Mouse (Mus musculus) adrenal gland, adult (tissue): ENCODE results near the gene Add2.

ENCODE experiments used
- DNase-seq, 2 experiments: peaks; one replicate each; pipeline ENCODE4 v3.0.0; 2022 to 2023; ENCODE audit warnings: low spot score in 1 of 2; ENCODE audit not compliant: inconsistent age in 2 of 2

Add2 gene

DNA sequence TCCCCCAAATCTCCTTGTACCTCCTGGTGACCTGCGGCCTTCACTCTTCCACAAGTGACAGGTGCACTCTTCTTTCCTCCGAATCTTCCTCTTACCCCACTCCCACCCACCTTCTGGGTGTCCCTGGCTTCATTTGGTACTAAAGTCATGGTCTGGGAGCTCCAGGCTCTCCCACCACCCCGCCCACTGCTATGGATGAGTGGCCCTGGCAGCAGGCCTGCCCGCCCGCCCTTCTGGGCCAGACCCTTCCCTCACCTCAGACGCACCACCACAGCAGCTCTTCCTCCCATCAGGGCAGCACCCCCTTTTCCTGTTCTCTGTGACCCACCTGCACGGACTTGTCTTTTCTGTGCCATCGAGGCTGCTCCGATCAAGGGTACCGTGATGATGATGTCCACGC is 19.0 kb downstream of the Add2 start:
- no peak for DNase-seq

DNA sequence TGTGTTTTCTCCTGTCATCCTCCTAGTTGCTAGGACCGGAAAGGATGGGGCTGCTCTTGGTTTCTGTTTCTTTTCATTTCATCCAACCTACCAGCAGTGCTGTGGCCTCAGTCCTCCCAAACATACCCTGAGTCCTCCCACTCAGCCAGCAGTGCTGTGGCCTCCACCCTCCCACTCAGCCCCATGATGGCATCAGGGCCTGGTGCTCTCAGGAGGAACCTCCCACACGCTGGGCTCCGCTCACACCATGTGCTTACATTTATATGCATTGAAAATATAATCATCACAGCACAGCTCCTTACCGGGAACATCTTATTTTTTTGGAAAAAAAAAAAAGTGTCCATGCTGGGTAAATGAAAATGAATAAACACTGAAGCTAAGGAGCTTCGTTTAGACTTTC is 20.0 kb downstream of the Add2 start:
- no peak for DNase-seq

DNA sequence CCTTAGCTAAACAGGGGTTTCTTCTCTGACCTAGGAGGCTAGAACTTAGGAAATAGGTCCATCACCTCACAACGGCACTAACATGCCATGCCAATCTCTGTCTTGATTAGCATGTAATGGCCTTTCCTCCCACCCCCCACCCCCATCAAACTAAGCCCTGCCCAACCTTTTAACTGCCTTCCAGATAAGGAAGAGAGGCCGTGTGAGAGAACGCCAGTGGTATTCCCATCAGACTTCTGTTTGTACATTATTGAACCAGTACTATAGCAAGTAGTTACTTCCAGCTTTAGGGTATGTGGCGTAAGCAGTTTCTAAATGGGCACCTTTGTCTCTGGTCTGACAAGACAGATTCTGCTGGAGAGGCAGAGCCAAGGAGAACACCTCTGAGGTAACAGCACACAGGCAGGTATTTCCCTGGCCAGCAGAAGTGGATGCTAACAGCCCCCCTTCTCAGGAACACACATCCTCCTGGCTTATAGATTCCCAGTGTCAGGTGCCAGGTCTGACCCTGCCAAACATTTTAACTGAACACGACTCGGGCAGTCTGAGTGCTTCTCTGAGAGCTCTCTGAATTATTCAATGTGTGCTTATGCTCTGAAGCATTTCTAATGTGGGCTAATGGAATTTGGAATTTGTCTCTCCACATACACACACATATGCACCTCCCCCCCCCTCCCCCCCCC is 22.2 kb downstream of the Add2 start:
- no peak for DNase-seq

DNA sequence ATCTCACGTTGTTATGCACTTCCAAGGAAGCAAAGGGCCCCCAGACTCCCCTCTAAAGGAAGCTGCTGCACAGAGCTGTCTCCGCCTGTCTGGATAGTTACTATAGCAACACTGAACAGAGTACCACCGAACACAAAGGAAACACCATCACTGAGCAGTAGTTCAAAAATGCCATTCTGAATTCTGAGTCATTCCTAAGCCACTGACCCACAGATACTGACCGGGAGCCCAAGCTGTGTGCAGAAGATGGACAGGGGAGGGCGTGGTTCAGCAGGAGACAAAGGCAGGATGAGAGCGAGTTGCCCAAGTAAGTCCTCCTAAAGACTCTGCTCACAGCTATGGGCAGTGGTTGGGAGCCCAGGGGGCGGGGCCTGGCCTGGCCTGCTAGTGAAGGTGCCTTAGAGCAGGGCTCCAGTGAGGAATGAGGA is 23.6 kb downstream of the Add2 start:
- DNase-seq: no peak

DNA sequence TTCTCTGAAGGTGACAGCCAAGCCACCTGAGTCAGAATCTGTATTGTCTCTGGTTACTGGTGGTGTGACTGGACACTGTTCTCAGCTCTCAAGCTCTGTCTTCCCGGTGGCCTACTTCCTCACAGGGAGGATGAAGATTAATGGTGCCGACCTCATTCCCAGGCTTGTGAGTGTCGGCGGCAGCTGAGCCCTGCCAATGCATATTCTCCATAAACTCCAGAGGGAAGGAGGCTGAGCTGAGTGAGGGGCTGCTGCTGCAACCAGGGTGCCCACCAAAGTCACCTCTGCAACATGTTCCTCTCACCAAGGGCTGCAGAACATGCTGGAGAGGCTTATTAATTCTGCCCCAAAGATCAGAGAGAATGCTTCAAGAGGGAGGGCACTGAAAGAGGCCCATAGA is 24.1 kb downstream of the Add2 start:
- DNase-seq: no peak

DNA sequence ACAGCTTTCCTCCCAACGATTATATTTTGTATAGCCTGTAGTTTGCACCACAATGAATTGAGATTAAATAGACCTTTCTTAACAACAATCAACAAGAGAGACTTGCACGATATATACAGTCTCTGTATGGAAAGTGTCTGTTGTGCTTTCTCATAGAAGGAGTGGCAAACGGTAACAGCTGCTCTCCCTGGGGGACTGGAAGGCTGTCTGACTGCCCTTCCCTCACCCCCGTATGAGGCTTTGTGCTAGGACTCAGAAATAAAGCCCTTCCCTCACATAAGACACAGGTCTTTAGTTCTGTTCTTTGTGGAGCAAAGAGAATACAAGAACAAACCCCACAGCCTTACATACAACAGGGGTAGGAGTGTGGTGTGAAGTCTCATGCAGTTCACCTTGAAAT is 24.6 kb downstream of the Add2 start:
- no peak for DNase-seq

DNA sequence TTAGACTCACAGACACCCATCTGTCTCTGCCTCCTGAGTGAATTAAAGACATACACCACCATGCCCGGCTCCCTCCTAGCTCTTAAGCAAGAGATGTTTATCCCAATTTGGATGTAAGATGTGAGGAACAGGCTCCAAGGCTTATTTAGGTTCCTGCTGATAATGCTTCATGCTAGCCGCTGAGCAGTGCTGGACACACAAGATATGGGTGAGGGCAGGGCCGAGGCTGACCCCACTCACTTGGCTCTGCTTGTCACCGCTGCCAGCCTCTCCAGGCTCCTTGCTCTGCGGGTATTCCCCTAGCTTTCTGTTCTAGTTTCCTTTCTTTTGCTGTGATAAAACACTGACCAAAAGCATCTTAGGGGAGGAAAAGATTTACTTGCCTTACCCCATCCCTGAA is 25.1 kb downstream of the Add2 start:
- DNase-seq: no peak

DNA sequence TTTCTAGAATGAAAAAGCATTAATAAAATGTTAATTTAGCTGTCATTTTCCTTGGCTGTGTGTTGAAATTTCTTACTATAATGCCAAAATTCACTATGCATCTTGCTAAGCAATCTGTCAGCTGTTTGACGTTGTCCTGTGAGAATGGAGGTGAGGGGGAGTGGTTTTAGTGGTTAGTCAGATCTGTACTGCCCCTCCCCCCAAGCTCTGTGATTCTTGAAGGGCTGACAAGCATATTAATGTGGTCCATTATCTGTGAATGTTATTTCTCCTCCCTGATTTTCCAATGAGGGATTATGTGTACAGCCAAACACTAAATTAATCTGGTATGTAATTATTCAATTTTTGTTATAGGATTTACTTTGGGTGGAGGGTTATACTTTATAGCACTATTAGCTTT is 30.0 kb downstream of the Add2 start:
- no peak for DNase-seq

DNA sequence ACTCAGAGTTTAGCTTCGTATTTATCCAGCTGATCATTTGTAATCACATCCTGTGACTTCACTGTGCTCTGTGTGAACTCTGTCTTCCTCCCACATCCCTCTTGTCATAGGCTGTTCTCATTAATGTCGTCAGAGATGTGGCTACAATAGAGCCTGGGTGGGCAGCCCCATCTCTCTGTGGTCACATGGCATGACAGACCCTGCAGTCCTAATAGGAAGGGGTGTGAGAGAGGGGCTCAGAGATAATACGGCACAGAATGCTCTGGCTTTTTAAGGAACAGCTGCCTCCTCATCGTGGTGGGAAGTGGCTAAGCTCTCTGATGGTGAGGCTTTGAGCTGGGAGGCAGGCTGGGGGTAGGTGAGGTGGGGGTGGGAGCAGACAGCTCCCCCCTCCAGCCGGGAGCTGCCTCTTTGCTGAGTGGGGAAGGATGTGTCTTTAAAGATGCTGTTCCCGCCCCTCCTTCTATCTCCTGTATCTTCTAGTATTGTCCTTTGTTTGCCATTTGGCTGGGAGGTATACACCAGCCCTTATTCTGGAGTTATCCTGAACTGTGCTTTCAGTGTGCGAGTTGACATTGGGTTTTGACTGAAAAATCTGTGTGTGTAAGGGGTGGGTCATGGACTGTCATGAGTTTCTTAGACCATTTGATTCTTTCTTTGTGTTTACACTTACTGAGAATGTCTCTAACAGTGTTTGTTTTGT is 30.8 kb downstream of the Add2 start:
- no peak for DNase-seq

DNA sequence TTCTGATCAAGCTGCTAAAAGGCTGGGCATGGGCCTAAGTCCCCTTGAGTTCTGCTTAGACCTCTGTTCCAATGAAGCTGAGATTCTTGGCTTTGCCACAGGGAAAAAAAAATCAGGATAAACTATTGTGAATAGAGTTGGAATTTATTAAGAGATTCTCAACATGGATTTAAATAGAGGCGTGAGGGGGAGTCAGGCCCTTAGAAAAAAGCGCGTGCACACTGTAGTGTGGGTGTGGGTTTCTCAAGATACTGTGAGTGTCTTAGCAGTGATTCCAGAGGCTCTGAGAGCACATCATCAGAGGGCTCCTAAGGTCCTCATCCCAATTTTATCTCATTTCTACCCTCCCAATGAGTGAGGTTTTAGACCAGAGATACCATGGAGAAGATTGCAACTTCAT is 31.7 kb downstream of the Add2 start:
- no peak for DNase-seq

DNA sequence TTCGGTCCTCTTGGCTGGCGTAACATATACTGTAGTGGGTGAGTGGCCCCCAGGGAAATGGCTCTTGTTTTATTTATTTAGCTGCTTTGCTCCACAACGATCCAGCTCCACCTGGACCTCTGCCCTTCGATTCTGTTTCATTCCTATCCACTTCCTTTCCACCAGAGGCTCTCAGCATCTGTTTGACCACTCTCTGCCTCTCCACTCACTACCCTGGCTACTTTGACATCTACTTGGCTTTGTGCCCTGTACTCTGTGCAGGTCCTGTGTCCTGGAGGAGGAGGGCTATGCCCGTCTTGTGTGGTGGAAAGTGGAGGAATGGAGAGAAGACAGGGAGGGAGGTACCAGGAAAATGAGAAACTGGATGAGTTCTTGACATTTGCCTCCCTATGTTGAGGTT is 33.7 kb downstream of the Add2 start:
- DNase-seq: no peak

DNA sequence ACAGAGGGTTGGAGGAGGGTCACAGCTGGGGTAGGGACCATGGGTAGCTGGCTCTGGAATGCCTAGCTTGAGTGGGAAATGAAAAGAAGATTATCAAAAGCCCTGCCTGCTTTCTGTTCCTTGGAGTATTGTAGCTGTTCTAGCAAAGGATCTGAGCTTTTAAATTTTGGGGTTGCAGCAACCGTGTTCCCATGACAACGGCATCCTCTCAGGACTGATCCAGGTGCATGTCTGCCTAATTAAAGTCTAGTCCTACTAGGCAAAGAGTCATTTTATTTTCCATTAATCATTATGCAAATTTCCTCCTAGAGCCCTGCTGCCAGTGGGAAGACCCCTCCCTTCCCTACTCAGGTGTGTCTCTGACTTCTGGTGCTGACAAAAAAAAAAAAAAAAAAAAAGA is 34.2 kb downstream of the Add2 start:
- no peak for DNase-seq

DNA sequence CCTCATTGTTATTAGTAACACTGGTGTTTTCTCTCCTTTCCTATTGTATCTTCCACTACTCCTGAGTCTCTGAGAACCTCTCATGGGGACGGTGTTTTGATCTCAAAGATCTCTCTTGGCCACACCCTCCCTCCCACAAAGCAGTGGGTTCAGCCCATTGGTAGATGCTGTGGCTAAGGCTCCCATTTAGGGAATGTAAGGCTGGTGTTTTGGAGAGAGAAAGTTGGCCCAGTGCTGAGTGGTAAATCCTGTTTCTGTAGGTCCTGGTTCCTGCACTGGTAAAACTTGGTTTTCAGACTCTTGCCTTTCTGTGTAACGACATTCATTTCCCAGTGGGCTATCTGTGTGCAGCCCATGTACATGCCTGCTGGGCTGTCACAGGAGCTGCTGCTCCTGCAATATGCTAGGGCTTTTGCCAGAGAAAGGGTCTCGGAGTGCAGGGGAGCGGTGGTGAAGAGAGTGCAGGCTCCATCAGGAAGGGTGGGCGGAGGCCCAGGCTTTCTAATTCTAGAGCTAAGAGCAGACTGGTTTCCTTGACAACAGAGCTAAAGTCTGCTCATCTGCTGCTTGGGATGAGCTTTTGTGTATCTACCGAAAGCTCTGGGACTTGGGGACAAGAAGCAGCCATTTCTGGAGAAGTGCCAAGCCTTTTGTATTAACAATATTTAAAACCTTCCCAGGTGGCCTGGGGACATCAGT is 36.0 kb downstream of the Add2 start:
- no peak for DNase-seq

DNA sequence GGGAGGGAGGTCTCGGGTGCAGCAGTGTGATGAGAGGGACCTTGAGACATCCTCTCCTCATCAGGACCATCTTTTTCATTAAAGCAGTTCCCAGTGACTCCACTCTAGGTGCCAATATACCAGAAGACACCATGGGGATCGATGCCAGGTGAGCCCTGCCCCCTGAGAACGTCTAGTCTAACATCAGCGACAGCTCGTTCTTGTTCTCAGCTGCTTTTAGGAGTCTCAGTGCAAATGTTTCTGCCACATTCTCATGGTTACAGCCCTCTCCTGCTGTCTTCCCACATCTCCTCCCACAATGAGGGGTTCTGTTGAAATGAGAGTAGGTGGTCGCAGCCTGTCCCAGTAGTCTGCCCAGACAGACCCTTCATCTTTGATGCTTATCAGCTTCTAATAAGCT is 38.2 kb downstream of the Add2 start:
- DNase-seq: no peak

DNA sequence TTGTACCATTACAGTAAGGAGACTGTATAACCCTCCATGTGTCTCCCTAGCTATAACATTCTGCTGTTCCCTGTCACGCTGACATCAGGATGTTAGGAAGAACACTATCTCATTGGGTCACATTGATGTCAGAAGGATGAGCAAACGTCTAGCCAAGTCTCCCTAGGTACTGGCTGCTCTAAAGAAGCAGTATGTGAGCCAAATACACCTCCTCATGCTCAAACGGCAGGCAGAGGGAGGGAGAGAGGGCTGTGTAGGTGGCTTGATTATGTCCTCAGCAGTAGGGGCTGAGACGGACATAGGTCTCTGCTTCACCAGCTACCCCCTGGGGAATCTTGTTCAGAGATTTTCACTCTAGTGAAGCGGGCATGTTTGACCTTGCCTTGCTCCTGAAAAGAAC is 38.7 kb downstream of the Add2 start:
- DNase-seq: no peak

DNA sequence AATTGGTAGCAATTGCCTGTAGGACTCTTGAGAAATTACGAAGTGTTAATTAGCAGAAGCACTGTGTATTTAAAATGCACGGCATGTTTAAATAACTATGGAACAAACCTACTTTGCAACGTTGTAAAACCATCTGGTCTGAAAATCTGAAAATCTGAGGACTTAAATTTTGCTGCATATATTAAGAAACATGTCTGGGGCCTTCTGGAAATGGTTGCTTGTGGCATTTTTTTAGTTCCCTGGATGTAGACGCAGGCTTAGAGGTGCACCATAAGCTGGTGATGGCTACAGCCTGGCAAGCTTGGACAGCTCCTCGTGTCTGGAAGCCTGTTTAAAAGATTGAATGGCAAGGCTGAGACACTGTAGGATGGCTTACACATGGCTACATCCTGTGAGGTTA is 40.5 kb downstream of the Add2 start:
- no peak for DNase-seq

DNA sequence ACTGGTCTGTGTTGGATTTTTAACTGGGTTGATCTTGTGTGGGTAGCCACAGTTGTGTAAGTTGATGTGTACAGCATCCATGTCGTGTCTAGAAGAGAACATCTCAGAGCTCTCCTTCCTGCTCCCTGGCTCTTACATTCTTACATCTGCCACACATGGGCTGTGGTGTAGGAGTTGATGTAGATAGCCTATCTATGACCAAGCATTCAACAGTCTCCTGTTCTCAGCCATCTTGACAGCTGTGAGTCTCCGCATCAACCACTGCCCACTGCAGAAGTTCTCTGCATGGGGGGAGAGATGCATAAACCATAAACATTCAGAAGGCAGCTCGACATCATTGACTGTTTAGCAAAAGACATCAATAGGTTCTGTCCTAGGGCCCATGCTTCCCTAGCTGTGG is 41.4 kb downstream of the Add2 start:
- DNase-seq: no peak

DNA sequence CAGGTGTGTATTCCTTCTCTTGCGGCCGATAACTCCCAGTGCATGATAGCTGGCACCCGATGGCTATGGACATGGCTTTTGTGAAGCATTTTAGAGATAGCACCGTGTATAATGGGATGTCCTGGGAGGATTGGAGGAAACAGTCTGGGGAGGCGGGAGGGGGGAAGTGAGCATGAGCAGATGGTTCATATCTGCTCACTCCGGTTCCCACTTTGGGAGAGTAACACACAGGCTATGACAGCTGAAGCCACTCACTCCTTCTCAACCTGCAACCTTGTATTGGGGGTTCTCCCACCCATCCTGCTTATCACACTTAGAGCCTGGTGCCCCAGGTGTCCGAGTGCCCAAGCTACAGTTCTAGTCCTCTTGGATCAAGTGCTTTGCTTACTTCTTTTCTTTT is 41.8 kb downstream of the Add2 start:
- DNase-seq: no peak

DNA sequence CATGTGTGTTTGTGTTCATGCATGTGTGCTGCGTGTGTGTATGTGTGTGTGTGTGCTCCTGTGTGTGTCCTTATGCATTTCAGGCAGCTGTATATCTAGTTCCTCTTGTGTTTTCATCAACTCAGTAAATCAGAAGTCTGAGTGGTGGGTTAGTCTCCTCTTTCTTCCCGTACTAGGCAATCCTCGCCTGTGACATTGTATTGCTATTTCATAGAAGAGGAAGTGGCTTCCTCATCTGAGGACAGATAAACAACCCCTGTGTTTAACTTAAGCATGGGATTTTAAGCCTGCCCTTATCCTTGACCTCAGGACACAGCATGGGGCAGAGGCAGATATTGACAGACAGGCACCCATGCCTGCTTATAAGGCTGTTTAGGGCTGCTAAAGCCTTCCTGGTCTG is 45.4 kb downstream of the Add2 start:
- no peak for DNase-seq

DNA sequence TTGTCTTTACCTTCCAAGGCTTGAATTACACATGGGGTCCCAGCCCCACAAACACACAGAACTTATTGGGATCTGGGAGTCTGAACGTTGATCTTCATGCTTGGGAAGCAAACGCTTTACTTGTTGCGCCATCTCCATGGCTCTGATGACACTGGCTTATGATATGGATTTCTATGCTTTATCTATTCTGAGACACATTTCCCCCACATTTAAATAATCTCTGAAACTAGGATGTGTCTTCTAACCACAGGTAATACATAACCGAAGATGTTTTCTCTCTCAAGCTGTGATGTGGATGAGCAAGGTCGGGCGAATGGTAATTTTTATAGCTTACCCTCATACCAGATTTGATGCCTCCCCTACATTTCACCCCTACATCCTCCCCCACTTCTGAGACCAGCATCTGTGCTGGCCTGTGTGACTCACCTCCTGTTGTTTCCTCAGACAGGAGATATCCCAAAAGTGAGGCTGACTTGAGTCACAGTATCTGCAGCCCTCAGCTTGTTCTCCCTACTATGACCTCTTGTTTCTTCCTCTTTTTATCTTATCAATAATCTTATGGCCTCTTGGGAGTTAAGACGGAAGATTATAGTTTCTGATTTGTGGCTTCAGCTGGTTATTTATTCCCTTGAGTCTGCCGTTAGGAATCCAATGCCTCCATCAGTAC is 46.2 kb downstream of the Add2 start:
- DNase-seq: no peak

DNA sequence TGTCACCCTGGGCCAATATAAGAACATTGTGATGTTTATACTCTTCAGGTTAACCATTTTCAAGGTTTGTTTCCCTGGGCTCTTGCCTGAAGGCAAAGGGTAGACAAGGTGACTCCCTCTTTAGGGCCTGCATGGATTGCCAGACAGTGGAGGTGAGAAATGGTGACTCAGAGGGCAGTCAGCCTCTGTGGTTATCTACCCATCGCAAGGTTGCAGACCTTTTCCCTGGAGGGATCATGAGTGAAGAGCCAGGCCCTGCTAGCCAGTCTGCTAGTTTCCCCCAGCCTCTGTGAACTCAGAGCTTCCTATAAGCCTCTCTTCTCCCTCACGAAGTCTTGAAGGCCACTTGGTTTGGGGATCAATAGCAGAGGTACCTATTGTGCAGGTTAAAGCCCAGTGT is 48.0 kb downstream of the Add2 start:
- DNase-seq: no peak

DNA sequence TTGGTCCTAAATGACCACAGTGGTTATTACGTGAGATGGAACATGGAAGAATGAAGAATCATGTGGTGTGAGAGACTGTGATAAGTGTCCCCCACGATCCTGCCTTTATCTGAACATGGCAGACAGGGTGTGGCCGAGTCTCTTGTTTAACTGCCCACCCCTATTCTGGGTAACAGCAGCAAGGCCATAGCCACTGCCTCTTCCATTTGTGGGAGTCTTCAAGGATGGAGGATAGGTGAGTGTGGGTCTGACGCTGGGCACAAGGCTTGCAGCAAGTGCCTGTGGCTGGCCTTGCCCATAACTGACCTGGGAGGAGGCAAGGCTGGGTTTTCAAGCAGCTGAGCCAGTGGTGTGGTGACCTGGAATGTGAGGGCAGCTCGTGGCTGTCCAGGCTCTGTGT is 49.4 kb downstream of the Add2 start:
- DNase-seq: no peak
